Mouse (Mus musculus) cerebellum, postnatal 14 days (tissue): ENCODE results near the gene Cep350.
"Not testable (repeated sequence)": the region's sequence is repeated elsewhere in the genome, so short reads cannot be mapped to it uniquely, and the experiment has no call there.

Experiments
- DNase-seq, 2 experiments: peaks; one replicate each; pipeline ENCODE4 v3.0.0; 2021; ENCODE audit warnings: mixed read lengths in 2 of 2

The Cep350 gene

DNA sequence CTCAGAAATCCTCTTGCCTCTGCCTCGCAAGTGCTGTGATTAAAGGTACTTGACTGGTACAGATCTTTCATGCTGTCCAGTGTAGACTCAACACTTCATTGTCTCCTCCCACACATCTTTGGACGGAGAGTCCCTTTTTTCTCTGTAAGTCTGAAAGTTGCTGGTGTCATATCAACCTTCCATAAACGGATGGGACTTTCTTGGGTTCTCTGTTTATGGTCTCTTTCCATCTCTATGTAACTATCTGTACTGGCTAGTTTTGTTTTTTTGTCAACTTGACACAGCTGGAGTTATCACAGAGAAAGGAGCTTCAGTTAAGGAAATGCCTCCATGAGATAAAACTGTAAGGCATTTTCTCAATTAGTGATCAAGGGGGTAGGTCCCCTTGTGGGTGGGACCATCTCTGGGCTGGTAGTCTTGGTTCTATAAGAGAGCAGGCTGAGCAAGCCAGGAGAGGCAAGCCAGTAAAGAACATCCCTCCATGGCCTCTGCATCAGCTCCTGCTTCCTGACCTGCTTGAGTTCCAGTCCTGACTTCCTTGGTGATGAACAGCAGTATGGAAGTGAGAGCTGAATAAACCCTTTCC is 90.3 kb downstream of the Cep350 start:
- not testable (repeated sequence) for DNase-seq

DNA sequence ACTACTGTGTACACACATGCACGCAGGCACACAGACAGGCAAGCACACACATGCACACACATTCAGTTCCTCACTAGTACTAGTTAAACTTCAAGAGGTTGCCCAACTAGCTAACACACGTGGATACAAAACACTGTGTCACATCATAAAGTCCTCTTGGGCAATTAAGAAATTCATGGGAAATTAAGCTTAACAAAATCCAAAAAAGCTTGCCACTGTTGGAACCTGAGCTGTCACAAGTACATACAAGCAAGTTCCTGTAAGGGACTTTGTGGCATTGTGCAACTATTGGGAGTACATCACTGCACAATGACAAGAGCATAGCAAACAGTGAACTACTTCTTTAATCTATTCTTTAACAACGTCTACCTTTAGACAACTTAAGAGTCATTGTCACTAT is 93.5 kb downstream of the Cep350 start:
- no peak for DNase-seq

DNA sequence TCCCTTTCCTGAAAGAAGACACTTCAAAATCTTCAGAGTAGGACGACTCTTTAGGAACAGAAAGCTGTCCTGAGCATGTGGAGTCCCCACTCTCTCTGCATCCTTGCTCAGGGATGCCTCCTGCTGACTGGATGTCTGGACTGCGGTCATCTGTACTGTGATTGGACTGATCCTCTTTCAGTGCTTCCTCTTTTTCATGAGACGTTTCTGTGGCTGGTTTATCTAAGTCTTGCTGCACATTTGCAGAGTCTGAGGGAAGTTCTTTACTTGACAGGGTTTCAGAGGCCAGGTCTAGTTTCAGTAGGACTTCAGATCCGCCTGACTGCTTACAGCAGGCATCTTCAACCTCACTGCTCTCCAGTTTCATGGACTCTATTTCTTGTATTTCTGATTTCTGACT is 110.1 kb downstream of the Cep350 start:
- peak; percentile 28 to 37 for DNase-seq

DNA sequence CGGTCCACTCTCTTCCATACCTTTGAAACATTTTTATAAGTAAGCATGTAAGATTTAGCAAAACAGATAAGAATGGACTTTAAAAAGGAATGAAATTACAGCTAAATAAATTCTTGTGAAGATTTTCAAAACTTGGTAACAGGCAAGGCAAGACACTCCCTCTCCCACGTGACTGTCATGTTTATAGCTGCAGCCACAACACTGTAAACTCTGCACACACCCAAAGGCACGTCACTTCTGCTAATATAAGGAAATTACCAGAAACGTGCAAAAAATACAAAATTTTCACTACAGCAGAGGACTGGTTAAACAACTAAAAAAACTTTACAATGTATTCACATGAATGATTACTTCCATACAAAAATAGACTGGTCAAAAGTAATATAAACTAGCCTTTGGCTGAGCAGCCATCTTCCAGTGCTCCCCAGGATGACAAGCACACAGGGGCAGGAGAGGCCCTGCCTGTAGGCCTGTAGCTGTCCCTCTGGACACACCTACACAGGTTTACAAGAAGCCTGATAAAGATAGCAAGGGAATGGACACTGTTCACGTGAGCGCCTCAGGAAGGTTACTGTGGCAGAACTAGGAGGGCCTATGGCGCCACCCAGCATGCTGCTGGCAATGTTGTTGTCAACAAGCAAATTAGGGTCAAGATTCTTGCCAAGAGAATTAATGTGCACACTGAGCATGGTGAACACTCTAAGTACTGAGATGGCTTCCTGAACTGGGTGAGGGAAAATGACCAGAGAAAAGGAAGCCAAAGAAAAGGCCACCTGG is 117.9 kb downstream of the Cep350 start:
- peak; percentile 95 to 97 for DNase-seq

DNA sequence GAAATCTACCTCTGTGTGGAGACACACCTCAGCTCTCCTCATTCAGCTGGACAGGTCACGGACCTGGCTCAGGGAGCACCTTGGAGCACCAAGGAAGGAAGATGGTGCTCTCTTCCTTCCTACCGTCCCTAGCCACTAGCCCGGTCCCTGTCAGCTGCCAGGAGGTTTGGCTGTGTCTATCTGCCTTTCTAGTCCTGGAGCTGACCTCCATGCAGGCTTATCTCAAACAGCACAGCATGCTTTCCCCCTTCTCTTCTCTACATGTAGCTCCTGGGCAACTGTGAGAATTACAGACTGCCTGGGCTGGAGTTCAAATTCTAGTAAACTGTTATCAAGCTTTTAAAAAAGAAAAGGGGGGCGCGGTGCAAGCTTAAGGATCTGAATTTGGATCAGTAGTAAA is 120.0 kb downstream of the Cep350 start:
- DNase-seq: no peak

DNA sequence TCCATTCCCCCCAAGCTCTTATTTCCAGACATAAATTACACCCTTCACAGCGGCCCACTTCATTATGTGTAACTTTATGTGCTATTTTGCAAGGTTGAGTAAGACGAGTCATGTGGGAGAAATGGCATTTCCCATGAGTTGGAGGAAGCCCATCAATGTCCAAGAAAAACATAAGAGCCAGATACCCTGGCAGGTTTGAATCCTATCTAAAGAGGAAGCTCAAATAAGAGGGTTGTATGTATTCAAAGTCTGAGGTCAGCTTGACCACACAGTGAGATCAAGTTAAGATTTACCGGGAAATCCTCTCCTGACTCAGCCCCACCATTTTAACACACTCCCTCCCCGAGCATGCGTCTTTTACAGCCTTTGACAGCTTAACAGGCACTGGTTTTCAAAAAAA is 128.8 kb downstream of the Cep350 start:
- DNase-seq: no peak

DNA sequence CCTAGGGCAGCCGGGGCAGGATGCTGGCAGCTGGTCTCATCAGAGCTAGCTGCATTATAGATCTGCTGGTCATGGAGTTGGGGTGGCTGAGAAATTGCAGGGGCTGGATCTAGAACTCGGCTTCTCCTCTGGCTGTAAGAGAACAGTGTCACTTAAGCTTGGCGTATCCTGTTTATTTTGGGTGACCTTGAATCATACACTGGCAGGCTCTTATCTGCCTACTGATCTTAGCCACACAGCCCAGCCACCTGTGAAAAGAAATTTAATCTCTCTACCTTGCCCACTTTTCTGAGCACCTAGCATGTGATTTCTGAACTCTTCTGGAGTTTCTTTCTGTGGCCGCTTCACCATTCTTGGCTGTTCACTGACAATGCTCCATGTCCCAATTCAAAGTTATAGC is 129.5 kb downstream of the Cep350 start:
- no peak for DNase-seq

DNA sequence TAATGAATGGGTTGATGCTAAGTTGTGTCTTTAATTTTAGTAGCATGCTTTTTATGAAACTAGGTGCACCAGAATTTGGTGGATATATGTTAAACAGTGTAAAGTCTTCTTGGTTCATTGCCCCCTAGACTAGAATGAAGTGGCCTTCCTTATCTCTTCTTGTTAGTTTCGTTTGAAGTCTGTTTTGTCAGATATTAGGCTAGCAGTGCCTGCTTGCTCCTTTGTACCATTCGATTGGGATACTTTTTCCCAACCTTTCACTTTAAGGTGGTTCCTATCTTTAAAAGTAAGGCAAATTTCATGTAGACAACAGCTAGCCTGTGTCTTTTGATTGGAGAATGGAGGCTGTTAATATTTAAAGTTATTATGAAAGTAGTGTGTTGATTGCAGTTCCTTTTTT is 137.4 kb downstream of the Cep350 start:
- DNase-seq: no peak

DNA sequence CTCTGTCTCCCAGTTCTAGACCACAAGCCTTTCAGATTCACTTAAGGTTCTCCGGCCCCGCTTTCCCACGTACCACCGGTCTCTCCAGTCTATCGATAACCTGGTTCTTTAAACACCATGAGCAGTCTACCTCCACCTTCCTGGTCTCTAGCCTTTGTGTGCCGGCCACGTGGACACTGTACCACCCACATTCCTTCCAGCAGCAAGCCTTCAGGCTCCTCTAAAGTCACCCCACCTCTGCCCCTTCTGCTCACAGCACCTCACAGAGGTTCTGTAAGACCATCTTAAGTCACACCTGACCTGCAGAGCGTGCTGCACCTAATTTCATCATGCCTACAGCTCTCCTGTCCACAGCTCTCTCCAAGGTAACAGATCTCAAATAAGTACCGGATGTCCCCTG is 139.4 kb downstream of the Cep350 start:
- no peak for DNase-seq

DNA sequence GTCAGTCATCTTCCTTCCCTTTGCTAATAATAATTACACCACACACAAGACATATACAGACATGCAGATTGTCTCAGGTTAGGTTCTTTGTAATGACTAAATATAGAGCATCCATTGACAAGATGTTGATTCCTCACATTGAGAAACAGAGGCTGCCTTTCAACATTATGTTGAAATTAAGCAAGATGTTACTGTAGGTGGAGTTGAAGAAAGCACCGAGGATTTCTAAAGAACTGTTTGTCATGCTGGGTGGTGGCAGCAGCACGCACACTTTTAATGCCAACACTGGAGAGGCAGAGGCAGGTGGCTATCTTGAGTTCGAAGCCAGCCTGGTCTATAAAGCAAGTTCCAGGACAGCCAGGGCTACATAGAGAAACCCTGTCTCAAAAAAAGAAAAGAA is 141.1 kb downstream of the Cep350 start:
- no peak for DNase-seq

DNA sequence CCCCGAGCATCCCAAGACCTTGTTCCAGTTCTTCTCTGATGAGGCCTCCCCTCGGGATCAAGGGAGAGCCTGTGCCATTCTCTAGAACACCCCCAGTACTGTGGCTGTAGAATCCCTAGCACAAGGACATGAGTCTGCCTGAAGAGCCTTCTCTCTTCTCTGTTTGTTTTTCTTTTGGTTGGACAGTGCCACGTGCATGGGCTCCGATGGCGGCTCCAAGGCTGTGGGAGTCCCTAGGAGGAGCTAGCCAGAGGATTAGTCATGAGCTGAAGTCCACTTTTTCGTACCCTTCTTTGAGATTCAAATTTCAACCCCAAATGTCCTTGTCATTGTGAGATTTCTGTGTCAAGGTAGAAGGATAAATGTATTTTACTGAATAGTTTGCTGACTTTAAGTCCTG is 142.2 kb downstream of the Cep350 start:
- DNase-seq: no peak

DNA sequence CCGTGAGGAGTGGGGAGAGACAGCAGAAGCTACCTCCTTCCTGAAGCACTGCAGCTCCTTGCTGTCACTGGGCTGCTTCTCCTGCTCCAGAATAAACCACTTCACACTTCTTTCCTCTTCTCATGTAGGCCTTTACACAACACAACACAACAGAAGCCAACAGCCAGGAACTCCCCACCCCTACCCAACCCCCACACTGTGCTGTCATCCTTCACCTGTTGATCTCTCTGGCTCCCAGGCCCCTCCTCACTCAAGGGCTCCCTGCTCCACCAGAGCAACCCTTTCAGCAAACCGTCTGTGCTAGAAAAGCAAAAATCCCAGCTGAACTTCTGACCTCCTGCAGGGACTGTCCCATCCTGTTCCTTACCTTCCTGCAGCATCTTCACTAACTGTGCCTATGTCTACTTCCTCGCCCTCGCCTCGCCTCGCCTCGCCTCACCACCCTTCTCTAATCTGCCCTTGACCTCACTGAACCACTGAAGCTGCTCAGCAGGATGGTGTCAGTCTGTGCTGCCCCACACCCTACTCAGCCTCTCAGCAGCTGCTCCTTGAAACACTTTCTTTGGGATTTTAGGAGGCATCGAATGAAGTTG is 145.3 kb downstream of the Cep350 start:
- DNase-seq: no peak

DNA sequence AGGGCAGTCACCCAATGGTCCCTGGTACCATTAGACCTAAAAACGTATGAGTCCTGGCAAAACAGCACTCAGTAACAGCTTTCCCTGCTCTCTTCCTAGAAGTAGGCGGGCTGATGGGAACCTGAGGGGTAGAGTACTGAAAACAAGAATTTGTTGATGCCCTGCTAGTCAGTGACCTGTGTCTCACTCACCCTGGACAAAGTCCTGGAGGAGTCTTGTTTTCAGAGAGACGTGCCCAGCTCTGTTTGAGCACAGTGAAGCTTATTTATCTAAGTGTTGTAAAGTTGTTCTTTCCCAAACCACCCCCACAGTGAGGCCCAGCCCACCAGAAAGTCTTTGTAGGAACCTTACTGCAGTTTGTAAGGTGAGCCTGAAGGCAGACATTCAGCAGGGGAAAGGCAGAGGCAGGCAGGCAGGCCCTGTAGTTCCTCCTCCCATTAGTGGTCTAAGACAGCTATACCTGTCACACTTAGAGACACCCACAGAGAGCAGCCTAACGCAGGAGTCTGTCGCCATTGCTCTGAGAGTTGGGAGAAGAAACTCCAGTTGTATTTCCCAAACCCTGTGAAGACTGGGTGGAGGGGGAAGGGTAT is 146.2 kb downstream of the Cep350 start:
- no peak for DNase-seq

DNA sequence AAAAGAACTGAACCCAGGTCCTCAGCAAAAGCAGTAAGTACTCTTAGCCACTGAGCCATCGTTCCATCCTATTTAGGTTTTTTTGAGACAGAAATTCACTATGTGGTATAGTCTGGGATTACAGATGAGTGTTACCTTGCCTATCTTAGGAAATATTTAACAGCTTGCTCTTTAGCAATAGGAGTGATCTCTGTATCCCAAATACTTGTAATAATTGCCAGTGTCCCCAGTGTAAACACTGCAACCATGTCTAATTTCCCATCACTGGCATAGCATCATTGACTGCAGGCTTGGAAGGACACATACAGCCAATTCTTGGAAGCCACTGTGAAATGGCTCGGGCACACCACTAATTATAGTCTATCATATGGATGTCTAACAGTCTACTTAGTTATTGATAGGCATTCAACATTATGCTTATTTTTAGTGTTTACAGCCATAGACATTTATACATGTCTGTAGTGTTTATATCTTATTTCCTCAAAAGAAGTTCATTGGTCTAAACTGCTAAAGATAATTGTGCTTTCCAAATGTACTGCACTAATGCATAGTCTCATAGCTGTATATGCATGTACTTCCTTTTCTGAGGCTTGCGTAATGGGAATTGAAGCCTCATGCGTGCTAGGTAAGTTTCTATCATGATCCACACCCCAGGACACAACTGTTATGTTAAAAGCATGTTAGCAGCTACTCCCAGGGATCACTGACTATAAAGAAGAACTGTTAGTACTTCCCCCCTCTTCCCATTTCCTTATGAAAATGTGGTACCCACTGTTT is 146.9 kb downstream of the Cep350 start:
- no peak for DNase-seq

DNA sequence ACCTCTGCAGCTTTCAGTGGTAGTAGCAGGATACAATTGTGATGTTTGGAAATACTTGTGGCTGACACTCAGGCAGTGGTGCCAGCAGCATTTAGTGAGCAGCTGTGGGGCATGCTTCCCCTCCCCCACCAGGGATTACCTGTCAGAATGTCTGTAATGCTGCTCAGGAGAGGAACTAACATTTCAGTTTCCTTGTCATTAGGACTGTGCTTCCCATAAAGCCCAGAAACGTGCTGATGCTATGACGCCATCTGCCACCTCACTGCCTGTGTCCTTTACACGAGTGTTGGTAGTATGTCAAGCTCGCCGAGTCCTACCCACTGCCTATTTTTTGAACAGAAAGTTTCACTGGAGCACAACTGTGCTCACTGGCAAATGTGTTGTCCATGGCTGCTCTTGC is 152.4 kb downstream of the Cep350 start:
- DNase-seq: no peak

DNA sequence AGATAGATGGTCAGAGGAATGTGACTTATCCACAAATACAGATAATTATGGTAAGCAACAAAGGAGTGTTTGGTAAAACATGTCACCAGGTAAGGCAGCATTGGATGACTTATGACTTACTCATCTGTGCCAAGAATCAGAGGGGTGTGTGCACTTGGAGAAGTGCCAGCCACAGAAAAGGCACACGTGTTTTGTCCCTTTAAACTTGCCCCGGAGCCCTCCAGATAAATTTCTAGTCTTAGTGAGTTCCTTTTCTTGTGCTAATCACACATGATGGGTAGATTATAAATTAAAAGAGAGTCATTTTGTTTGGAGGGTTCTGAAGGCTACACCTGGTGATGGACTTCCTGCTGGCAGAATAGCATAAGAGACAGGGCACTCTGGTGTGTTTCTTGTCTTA is 156.9 kb downstream of the Cep350 start:
- no peak for DNase-seq

DNA sequence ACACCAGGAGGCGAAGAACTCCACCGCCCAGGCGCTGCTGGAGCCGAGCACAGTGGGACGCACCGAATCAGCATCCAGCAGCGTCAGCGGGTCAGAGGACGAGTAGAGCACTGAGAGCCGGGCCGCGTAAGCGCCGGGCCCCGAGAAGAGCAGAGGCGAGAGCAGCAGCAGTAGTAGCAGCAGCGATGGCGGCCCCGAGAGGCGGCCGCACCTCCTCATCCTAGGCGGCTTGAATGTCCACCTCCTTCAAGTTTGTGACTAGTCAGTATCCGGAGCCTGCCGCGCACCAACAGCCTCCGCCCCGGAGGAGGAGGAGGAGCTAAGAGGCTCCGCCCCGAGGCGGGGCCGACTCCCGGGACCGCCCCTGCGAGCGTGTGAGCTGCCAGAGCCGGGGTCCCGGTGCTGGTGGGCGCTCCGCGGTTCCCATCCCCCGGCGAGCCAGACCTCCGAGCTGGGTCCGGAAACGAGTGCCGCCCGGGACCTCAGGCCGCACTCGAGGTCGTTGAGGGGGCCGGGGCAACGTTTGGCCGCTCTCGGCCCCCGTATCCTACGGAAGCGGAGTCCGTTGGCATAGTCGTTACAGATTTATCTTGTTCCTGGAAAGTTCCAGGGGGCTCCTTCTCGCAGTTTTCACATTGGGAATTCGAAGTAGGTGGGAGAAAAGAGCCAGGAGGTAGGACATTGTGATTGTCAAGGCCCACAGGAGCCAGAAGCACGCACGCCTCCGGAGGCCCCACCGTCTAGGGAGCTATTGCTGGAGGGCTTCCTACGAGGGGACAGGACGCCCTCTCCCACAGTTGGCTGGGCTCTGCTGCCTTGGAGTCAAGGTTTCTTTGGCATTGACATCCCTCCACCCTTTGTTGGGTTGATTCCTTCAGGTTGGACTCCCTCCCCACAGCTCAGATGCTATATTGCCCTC is 160.2 kb downstream of the Cep350 start, which contains the start of gene Qsox1:
Qsox1 (minus strand) TSS at position 309 of the 919 bp plus-strand sequence.
- DNase-seq: peak; percentile 78

DNA sequence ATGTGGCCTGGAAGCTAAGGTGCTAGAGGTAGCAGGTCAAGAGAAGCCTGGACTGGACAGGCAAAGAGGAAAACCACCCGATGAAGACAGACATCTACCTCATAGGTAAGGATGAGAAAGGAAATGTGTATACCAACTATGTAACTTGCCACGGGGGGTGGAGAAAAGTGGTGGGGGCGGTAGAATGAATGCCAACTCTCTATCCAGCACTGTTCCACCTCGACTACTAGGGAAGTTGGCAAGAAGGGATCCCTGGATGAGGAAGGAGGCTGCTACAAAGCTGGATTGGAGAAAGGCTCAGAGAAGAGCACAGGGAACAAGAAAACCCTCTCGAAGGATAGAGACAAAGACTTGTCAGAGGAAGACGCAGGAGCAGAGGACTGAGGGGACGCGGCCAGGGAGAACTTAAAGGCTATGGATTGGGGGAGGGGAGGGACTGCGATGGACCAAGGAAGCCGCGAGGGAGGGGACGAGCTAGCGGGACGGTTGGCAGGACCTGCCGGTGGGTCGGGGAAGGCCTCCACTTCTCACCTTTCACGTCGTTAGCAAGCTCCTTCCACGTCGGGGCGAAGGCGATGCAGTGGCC is 161.0 kb downstream of the Cep350 start:
- DNase-seq: no peak

DNA sequence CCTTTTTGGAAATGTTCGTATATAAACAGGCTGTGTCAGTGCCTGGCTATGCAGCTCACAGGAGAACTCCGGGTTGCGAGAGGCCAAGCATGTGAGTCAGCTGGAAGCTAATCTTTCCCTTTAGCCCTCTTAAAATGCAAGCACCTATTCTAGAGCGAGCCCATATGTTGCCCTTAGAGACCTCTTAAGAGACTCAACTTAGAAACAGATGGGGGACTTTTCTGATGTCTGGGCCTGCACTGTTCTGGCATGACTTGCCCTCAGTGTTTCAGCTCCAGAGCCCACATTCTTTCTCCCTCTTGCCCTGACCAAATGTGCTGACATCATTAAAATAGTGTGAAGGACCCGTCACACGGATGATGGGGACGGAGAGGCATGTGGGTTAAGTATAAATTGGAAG is 162.4 kb downstream of the Cep350 start:
- DNase-seq: no peak

DNA sequence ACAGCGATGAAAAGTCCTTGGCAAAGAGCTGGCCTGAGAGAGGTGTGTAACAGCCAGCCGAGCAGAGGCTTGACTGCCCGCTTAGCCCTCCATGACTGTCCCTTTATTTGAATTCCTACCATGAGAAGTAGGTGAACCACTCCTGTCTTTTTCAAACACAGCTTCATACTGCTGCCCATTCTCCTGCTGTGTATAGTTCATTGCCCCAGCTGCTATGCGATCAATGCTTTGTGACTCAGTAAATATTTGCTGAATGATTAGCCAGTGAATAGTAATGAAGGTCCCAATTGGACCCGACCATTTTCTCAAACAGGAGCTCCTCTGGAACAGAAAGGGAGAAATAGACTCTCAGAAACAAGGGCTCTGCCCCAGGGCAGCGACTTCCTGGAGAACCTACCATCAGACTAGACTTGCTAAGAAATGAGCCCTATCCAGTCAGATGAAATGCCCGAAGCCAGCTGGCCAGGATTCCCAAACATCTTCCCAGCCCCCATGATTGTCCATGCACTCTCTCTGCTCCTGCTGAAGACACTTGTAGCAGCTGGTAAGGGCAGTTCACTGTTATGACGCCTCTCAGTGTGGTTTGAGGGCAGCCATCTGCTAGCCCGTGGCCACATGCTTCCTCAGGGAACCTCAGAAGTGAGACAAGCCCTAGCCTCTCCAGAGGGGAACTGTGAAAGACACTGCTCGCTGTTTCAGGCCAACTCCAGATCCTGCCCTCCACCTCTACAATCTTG is 163.2 kb downstream of the Cep350 start:
- DNase-seq: peak in 1 of 2 experiments; percentile 31

DNA sequence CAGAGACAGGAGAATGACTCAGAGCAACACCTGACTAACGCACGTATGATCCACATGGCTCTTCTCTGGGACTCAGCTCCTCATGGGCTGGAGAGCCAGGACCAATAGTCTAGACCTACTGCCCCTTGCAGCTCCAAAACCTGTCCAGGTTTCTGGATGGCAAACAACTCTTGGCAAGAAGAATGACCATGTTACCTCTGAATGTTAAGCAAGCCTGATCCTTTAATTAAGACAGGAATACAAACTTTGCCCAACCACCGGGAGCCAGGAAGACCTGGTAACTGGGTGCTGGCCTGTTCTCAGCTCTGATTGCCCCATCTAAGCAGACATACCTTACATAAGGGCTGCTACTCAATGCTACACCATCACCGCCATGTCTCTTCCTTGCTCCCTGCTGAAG is 164.8 kb downstream of the Cep350 start:
- no peak for DNase-seq
